Mouse (Mus musculus) ES-Bruce4 (cell line): ENCODE measurements around the gene Acoxl.

Source experiments
- CTCF ChIP-seq: IDR thresholded peaks from one replicate; pipeline ENCODE4 v1.8.1; 2011; ENCODE audit warnings: low read depth, low read length
- POLR2A ChIP-seq: IDR thresholded peaks from one replicate; pipeline ENCODE4 v1.8.1; 2011; ENCODE audit warnings: low read length; ENCODE audit not compliant: insufficient read depth

DNA sequence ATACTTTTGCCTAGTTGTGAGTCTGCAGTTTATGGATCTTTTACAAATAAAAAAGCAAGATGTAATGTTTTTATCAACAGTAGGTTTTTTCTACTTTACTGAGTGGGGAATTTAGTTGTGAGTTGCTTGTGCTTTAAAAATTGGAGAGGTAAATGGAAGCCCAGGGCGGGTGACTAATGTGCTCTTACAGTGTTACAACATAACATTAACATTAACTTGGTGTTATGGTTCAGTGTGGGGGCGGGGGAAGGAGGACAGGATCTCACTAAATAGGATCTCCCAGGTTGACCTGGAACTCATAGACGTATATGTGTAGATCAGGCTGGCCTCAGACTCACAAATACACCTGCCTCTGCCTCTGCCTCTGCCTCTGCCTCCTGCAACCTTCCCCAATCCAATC, 306.8 kb downstream of the Acoxl start:
- no peak for TF ChIP-seq CTCF
- no peak for TF ChIP-seq POLR2A
